Mouse (Mus musculus) embryonic facial prominence, embryonic 11.5 days (tissue): ENCODE data around the gene Mboat2. TPM values are rescaled to one million over a fixed set of nuclear protein-coding genes. Genes with fewer than 3 reads are reported as not detected.

ENCODE experiments used
- ATAC-seq: fragments of 200-750 bp; cut with Nextera tagmentation; replicated peaks from 2 replicates; pipeline ENCODE4 v1.8.0; 2017; ENCODE audit warnings: low read depth; ENCODE audit not compliant: insufficient number of reproducible peaks, low FRiP score, low TSS enrichment
- DNase-seq: peaks from one replicate; pipeline ENCODE4 v3.0.0-alpha.2; 2015; ENCODE audit warnings: low spot score
- H3K27ac ChIP-seq: fragments of 300-500 bp; sonication (generic); replicated peaks from 2 replicates; pipeline ENCODE4 v1.5.1; 2014; ENCODE audit warnings: mild to moderate bottlenecking, low read depth, low read length, control low read depth
- H3K27me3 ChIP-seq: fragments of 300-500 bp; sonication (generic); 2 replicates; pipeline ENCODE4 v1.6.1; 2014; ENCODE audit warnings: mild to moderate bottlenecking, low read length, moderate library complexity, mixed read lengths; ENCODE audit not compliant: control insufficient read depth, insufficient read depth
- H3K36me3 ChIP-seq: fragments of 300-500 bp; sonication (generic); replicated peaks from 2 replicates; pipeline ENCODE4 v1.6.1; 2014; ENCODE audit warnings: low read depth, mild to moderate bottlenecking, low read length, moderate library complexity, mixed read lengths; ENCODE audit not compliant: control insufficient read depth, insufficient read depth
- H3K4me1 ChIP-seq: fragments of 300-500 bp; sonication (generic); 2 replicates; pipeline ENCODE4 v1.6.1; 2014; ENCODE audit warnings: low read length, mixed read lengths; ENCODE audit not compliant: control insufficient read depth, insufficient read depth
- H3K4me2 ChIP-seq: fragments of 300-500 bp; sonication (generic); 2 replicates; pipeline ENCODE4 v1.6.1; 2014; ENCODE audit warnings: low read depth, mild to moderate bottlenecking, control low read depth, low read length, moderate library complexity
- H3K4me3 ChIP-seq: fragments of 300-500 bp; sonication (generic); 2 replicates; pipeline ENCODE4 v1.5.1; 2014; ENCODE audit warnings: low read depth, low read length, control low read depth
- H3K9ac ChIP-seq: fragments of 300-500 bp; sonication (generic); replicated peaks from 2 replicates; pipeline ENCODE4 v1.6.1; 2014; ENCODE audit warnings: mild to moderate bottlenecking, control low read depth, low read length
- H3K9me3 ChIP-seq: fragments of 300-500 bp; sonication (generic); replicated peaks from 2 replicates; pipeline ENCODE4 v1.6.1; 2016; ENCODE audit warnings: mild to moderate bottlenecking, low read length, inconsistent platforms, mixed read lengths; ENCODE audit not compliant: control insufficient read depth
- WGBS: fragments of 180-500 bp; shearing (Covaris S2); extraction: QIAGEN DNeasy Blood & Tissue Kit; methylation state at CpG from one replicate; pipeline ENCODE4 v1.1.7; 2014; 5-methylcytosine and 5-hydroxymethylcytosine counted together
- polyA plus RNA-seq: library from polyadenylated mRNA; unstranded; fragments of >200 nt; fragmentation: Nextera tagmentation; extraction: Ambion mirVana; gene quantifications from 2 replicates; pipeline ENCODE4 v1.2.1, GENCODE M21; 2014

The Mboat2 gene
- polyA plus RNA-seq, 1 experiment from 2014 or later = 53.0 TPM

GRCm38 (mm10) chr12:24958526-24958925 lies 127.8 kb downstream of the Mboat2 start:
- H3K27me3 ChIP-seq = no peaks in the 10 kb centered on the region
- WGBS = 87% methylated on average over 3 of the region's 3 CpGs
- no peak overlapping the region for H3K9ac ChIP-seq
- no peaks in the 10 kb centered on the region for H3K4me1 ChIP-seq
- no peaks in the 10 kb centered on the region for H3K9me3 ChIP-seq
- no peak for ATAC-seq
- DNase-seq = no peak
- no peak overlapping the region for H3K27ac ChIP-seq
- H3K36me3 ChIP-seq = no peaks in the 10 kb centered on the region; the same call in 1 of the 2 replicates
- H3K4me3 ChIP-seq = no peak overlapping the region
- no peak overlapping the region for H3K4me2 ChIP-seq

GRCm38 (mm10) chr12:24961821-24962220 lies 131.1 kb downstream of the Mboat2 start:
- H3K4me2 ChIP-seq = no peak overlapping the region
- H3K27me3 ChIP-seq = no peaks in the 10 kb centered on the region
- ATAC-seq (no peak), DNase-seq (no peak)
- no peak overlapping the region for H3K9ac ChIP-seq
- H3K27ac ChIP-seq = no peak overlapping the region
- 90% methylated on average over 7 of the region's 7 CpGs for WGBS
- no peaks in the 10 kb centered on the region for H3K9me3 ChIP-seq
- no peaks in the 10 kb centered on the region for H3K36me3 ChIP-seq
- H3K4me3 ChIP-seq = no peak overlapping the region
- H3K4me1 ChIP-seq = no peaks in the 10 kb centered on the region

- Histone ChIP-seq H3K9ac (no peak overlapping the region), H3K4me1 (no peaks in the 10 kb centered on the region), H3K4me3 (no peak overlapping the region), H3K36me3 (no peaks in the 10 kb centered on the region), H3K27ac (no peak overlapping the region), H3K4me2 (no peak overlapping the region), H3K9me3 (no peaks in the 10 kb centered on the region), H3K27me3 (no peaks in the 10 kb centered on the region)
- ATAC-seq (no peak), DNase-seq (no peak)
- WGBS = 81% methylated on average over 11 of the region's 11 CpGs
Observed at GRCm38 (mm10) chr12:24962362-24962967, 131.8 kb downstream of the Mboat2 start.

DNA sequence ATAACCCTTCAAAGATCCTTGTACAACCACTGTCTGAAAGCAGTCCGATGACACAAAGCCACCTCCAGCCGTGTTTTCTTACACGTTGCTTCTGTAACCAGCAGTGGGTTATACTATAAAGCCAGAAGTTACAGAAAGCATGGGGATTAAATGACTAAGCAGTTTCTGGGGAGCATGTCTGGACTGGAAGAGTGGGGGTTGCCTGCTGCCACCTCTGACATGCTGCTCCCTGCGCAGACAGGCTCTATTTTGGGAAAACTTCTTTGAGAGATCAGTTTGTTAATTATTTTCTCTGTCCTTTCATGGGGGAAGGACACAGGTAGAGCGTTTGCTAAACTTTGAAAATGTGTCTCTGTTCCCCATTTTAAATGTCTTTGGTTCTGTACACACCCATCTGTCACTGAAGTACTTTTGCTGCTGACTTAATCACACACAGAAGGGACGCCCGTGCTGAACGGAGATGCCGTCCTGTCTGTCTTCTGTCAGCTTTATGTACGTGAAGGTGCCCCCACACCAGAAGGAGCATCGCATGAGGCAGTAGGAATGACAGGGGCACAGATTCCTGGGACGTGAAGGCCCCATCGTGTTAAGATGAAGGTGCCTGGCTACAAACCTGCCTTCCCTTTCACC lies 132.8 kb downstream of the Mboat2 start:
- Histone ChIP-seq H3K4me3 (no peak overlapping the region), H3K9ac (no peak overlapping the region), H3K4me2 (no peak overlapping the region), H3K4me1 (no peaks in the 10 kb centered on the region), H3K27ac (no peak overlapping the region), H3K9me3 (no peaks in the 10 kb centered on the region), H3K27me3 (no peaks in the 10 kb centered on the region), H3K36me3 (no peaks in the 10 kb centered on the region)
- ATAC-seq (no peak), DNase-seq (peak; percentile 38)
- 75% methylated on average over 13 of the region's 13 CpGs for WGBS

DNA sequence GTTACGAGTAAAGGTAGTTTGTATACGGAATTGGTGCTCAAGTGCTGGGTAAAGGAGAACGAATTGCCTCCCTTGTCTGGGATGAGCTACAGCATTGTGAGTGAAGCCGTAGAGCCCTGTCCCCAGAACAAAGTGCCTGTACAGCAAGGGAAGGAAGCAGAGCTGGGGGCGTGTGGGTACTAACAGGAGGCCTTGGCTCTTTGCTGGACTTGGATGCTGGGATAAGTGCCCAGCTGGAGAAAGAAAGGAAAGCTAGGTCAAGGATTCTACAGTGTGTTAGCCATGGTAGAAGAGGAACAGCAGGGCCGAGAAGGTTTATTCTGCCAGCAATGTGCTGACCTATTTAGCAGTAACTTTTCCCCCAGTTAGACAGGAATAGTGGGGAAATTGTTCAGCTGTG lies 134.7 kb downstream of the Mboat2 start:
- no peak for DNase-seq
- no peaks in the 10 kb centered on the region for H3K9me3 ChIP-seq
- no peak overlapping the region for H3K4me2 ChIP-seq
- H3K27me3 ChIP-seq = no peaks in the 10 kb centered on the region
- H3K4me3 ChIP-seq = no peak overlapping the region
- 90% methylated on average over 6 of the region's 6 CpGs for WGBS
- no peak overlapping the region for H3K9ac ChIP-seq
- H3K4me1 ChIP-seq = no peaks in the 10 kb centered on the region
- no peak overlapping the region for H3K27ac ChIP-seq
- no peaks in the 10 kb centered on the region for H3K36me3 ChIP-seq
- no peak for ATAC-seq

DNA sequence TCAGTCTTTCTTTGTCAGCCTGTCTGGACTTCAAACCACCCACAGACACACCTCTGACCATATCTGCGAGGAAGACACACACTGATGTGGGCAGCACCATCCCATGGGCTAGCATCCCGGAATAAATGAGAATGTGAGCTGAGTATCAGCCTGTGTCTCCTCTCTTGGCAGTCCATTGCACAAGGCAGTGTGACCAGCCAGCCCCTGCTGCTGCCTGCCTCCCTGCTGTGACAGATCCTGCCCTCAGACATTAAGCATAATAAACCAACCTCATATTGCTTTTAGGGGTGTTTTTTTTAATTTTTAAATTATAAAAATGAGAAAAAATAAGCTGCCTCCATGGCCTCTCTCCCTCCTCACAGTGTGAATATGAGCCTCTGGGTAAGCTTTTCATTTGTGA lies 135.4 kb downstream of the Mboat2 start:
- H3K27ac ChIP-seq = no peak overlapping the region
- no peaks in the 10 kb centered on the region for H3K36me3 ChIP-seq
- no peaks in the 10 kb centered on the region for H3K9me3 ChIP-seq
- ATAC-seq (no peak), DNase-seq (no peak)
- no peaks in the 10 kb centered on the region for H3K27me3 ChIP-seq
- H3K4me1 ChIP-seq = no peaks in the 10 kb centered on the region
- H3K4me3 ChIP-seq = no peak overlapping the region
- no peak overlapping the region for H3K4me2 ChIP-seq
- no peak overlapping the region for H3K9ac ChIP-seq
- WGBS = 85% methylated on average over 2 of the region's 2 CpGs

DNA sequence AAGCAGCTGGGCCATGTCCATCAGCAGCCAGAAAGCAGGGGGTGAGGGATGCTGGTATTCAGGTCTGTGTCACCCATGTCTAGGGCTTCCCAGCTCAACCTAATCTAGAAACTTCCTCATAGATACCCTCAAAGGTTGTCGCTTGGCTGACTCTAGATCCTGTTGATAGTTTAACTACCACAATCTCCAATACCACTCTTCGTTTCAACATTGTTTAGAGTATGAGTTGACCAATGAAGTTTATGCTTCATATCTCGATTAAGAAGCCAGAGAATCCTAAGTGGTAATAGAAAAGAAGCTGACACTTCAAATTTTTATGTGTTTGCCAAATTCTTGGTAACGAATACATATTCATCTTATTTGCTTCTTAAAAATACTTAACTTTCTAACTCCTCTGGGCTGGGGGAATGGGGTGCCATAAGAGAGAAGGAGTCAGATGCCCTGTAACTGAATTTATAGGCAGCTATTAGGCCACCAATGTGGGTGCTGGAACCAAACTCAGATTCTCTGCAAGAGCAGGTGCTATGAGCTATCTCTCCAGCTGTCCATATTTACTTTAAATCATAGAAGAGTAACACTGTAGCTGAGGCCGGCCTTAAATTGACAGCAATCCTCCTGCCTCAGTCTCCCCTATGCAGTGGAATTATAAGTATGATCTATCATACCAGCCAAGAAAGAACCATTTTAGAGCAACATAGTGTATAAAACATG lies 141.0 kb downstream of the Mboat2 start:
- Histone ChIP-seq H3K27me3 (no peaks in the 10 kb centered on the region), H3K9me3 (no peaks in the 10 kb centered on the region), H3K4me1 (no peaks in the 10 kb centered on the region), H3K36me3 (no peaks in the 10 kb centered on the region), H3K4me3 (no peak overlapping the region), H3K27ac (no peak overlapping the region), H3K9ac (no peak overlapping the region), H3K4me2 (no peak overlapping the region)
- 88% methylated on average over 5 of the region's 5 CpGs for WGBS
- ATAC-seq = no peak
- no peak for DNase-seq
